Mouse (Mus musculus) megakaryocyte, embryonic 14.5 days (primary cell): Measurements from ENCODE around the gene Gm10334. TPM values are rescaled to one million over a fixed set of nuclear protein-coding genes. Genes with fewer than 3 reads are reported as not detected.
"Not testable (repeated sequence)": the region's sequence is repeated elsewhere in the genome, so short reads cannot be mapped to it uniquely, and the experiment has no call there.

ENCODE experiments used
- H3K27me3 ChIP-seq: replicated peaks from 2 replicates; pipeline ENCODE3; 2012; ENCODE audit warnings: inconsistent platforms
- H3K36me3 ChIP-seq: replicated peaks from 2 replicates; pipeline ENCODE3; 2012; ENCODE audit warnings: low read length, inconsistent platforms, mixed read lengths
- H3K4me1 ChIP-seq: 2 replicates; pipeline ENCODE4 v1.6.1; 2012; ENCODE audit warnings: inconsistent platforms
- H3K4me3 ChIP-seq: replicated peaks from 2 replicates; pipeline ENCODE3; 2012; ENCODE audit warnings: moderate library complexity, mild to moderate bottlenecking, inconsistent platforms
- H3K9me3 ChIP-seq: 2 replicates; pipeline ENCODE4 v1.6.1; 2012; ENCODE audit warnings: inconsistent platforms
- polyA plus RNA-seq: library from polyadenylated mRNA; stranded (reverse); fragments of >175 nt; gene quantifications from 2 replicates; pipeline ENCODE4 v1.2.3, GENCODE M21; 2012; ENCODE audit warnings: low replicate concordance; ENCODE audit not compliant: insufficient read depth

Gm10334 gene
- polyA plus RNA-seq: not detected in 2 replicates

DNA sequence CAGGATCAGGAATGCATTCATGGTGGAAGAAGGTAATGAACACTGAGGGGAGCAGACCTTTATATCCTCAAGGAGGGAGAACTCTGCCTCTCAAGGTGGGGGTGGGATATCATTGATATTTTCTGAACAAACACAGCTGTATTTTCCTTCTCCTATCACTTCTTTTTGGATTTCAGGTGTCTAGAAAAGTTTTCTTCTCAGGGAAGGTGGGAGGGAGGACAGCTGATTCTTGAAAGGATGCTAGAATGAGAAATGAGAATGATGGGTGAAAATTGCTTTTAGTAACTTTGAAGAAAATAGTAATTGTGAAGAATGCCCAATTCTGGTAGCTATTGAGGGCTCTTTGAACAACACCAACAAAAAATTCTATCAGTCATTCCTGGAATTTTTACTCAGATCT lies at the start of gene Gm10334:
TSS of gene Gm10334 (minus strand) at position 101 of the 400 bp plus-strand sequence.
- not testable (repeated sequence) for H3K9me3 ChIP-seq, H3K4me1 ChIP-seq, H3K36me3 ChIP-seq, H3K4me3 ChIP-seq, H3K27me3 ChIP-seq

DNA sequence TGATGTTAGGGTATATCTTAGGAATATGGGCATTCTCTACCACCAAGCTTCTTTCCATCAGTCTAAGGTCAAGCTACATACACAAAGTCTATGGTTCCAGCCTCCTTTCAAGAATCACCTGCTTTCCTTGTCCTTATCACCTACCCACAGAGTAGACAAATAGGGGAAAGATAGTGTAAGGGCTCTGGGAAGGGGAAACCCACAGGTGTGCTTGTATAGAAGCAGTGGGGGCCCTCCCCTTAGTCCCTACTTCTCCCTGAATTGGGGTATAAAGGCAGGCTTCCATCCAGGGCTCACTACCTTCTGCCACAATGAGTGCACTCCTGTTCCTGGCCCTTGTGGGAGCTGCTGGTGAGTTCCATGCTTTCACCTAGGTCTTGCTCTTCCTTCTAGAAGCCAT lies 12.7 kb upstream of the Gm10334 start, which contains the start of gene Prss1:
TSS of gene Prss1 (plus strand) at position 301 of the 400 bp plus-strand sequence.
- not testable (repeated sequence) for H3K36me3 ChIP-seq, H3K27me3 ChIP-seq, H3K4me3 ChIP-seq, H3K4me1 ChIP-seq, H3K9me3 ChIP-seq

DNA sequence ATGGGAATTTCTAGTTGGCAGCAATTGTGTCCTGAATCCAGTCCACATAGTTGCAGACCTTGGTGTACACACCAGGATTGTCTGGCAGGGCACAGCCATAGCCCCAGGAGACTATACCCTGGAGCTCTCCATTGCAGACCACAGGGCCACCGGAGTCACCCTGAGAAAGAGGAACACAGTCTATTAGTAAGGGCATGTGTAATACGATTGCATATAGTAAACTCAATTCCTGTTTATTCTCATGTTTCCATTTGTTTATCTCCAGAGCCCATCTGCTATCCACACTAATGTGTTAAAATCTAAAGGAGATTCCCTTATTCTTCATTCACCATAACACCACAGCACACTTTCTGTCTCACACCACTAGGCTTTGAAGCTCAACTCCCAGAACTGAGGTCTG lies 3.7 kb downstream of the Gm10334 start:
- H3K4me1 ChIP-seq, H3K36me3 ChIP-seq, H3K9me3 ChIP-seq, H3K4me3 ChIP-seq, H3K27me3 ChIP-seq: not testable (repeated sequence)

Other genes starting within 250 kb of the Gm10334 start
- not detected in 2 replicates for gene Try4, start 143.9 kb downstream of the Gm10334 start, polyA plus RNA-seq
- gene Try5, start 129.3 kb downstream of the Gm10334 start, polyA plus RNA-seq: not detected in 2 replicates
- gene Try10, start 92.0 kb downstream of the Gm10334 start, polyA plus RNA-seq: not detected in 2 replicates
- not detected in 2 replicates for gene Prss3, start 68.5 kb downstream of the Gm10334 start, polyA plus RNA-seq
- gene Gm5771, start 53.8 kb downstream of the Gm10334 start, polyA plus RNA-seq: not detected in 2 replicates
- gene Prss1, start 12.8 kb upstream of the Gm10334 start, polyA plus RNA-seq: not detected in 2 replicates
- gene Prss2, start 75.6 kb upstream of the Gm10334 start, polyA plus RNA-seq: not detected in 2 replicates
- 1.9 and 7.7 TPM in 2 replicates for gene Ephb6, start 159.3 kb upstream of the Gm10334 start, polyA plus RNA-seq
- not detected in 2 replicates for gene Trpv6, start 190.3 kb upstream of the Gm10334 start, polyA plus RNA-seq
- not detected in 2 replicates for gene Trpv5, start 234.6 kb upstream of the Gm10334 start, polyA plus RNA-seq
- not detected in 2 replicates for gene Llcfc1, start 238.3 kb upstream of the Gm10334 start, polyA plus RNA-seq